Mouse (Mus musculus) forebrain, embryonic 14.5 days (tissue): ENCODE results near the gene Arid1b. TPM values are rescaled to one million over a fixed set of nuclear protein-coding genes. Genes with fewer than 3 reads are reported as not detected.

ENCODE experiments used
- ATAC-seq: fragments of 200-750 bp; cut with Nextera tagmentation; 2 replicates; pipeline ENCODE4 v1.8.0; 2017; ENCODE audit warnings: mild to moderate bottlenecking, moderate library complexity
- DNase-seq: peaks from one replicate; pipeline ENCODE4 v3.0.0-alpha.2; 2015; ENCODE audit warnings: low spot score
- H3K27ac ChIP-seq: fragments of 300-500 bp; sonication (generic); 2 replicates; pipeline ENCODE4 v1.5.1; 2014; ENCODE audit warnings: low read depth, mild to moderate bottlenecking, control low read depth, low read length, moderate library complexity
- H3K27me3 ChIP-seq: fragments of 300-500 bp; sonication (generic); replicated peaks from 2 replicates; pipeline ENCODE4 v1.6.1; 2014; ENCODE audit warnings: low read length, control low read depth, mixed read lengths; ENCODE audit not compliant: control insufficient read depth, insufficient read depth
- H3K36me3 ChIP-seq: fragments of 300-500 bp; sonication (generic); 2 replicates; pipeline ENCODE4 v1.6.1; 2014; ENCODE audit warnings: low read length, control low read depth; ENCODE audit not compliant: control insufficient read depth, insufficient read depth
- H3K4me1 ChIP-seq: fragments of 300-500 bp; sonication (generic); 2 replicates; pipeline ENCODE4 v1.6.1; 2014; ENCODE audit warnings: antibody characterized with exemption, low read length, control low read depth; ENCODE audit not compliant: control insufficient read depth, insufficient read depth
- H3K4me2 ChIP-seq: fragments of 300-500 bp; sonication (generic); 2 replicates; pipeline ENCODE4 v1.6.1; 2014; ENCODE audit warnings: mild to moderate bottlenecking, control low read depth, low read length
- H3K4me3 ChIP-seq: fragments of 300-500 bp; sonication (generic); 2 replicates; pipeline ENCODE4 v1.5.1; 2014; ENCODE audit warnings: low read depth, low read length, control low read depth
- H3K9ac ChIP-seq: fragments of 300-500 bp; sonication (generic); 2 replicates; pipeline ENCODE4 v1.6.1; 2014; ENCODE audit warnings: mild to moderate bottlenecking, low read length, control low read depth, moderate library complexity
- H3K9me3 ChIP-seq: fragments of 300-500 bp; sonication (generic); replicated peaks from 2 replicates; pipeline ENCODE4 v1.6.1; 2016; ENCODE audit warnings: low read length, control low read depth, mixed read lengths; ENCODE audit not compliant: control insufficient read depth
- WGBS: fragments of 180-500 bp; shearing (Covaris S2); extraction: QIAGEN DNeasy Blood & Tissue Kit; methylation state at CpG from one replicate; pipeline ENCODE4 v1.1.7; 2014; 5-methylcytosine and 5-hydroxymethylcytosine counted together
- polyA plus RNA-seq: library from polyadenylated mRNA; unstranded; fragments of >200 nt; fragmentation: Nextera tagmentation; extraction: Ambion mirVana; gene quantifications from 2 replicates; pipeline ENCODE4 v1.2.1, GENCODE M21; 2014

Gene Arid1b
- polyA plus RNA-seq, 1 experiment from 2014 or later, result 11.1 TPM

DNA sequence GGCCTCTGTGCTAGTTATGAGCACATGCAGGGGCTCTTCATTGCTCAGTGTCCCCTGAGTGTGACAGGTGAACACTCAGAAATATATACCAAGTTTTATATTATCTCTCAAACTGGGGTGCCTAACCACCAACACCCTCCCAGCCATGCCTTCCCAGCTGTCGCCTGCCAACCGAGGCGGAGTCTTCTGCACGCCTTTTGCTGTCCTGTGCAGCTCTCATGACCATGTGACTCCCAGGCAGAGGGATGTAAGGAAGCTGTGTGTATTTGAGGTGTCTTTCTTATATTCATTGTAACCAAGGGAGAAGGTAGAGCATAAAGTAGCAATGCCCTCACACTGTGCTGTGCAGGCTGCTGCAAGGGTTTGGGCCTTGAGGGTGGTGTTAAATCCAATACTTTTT, 268.7 kb downstream of the Arid1b start:
- WGBS, result 74% methylated on average over 4 of the region's 4 CpGs
- H3K4me1 ChIP-seq, result peaks cover 17% of the 10 kb centered on the region
- H3K36me3 ChIP-seq, result peaks cover 10% of the 10 kb centered on the region; the same call in 1 of the 2 replicates
- H3K9ac ChIP-seq, result no peak overlapping the region
- ATAC-seq (no peak), DNase-seq (no peak)
- no peaks in the 10 kb centered on the region for H3K9me3 ChIP-seq
- H3K4me2 ChIP-seq, result no peak overlapping the region
- H3K27ac ChIP-seq, result no peak overlapping the region
- no peak overlapping the region for H3K4me3 ChIP-seq
- no peaks in the 10 kb centered on the region for H3K27me3 ChIP-seq

GRCm38 (mm10) chr17:5264783-5265182, 270.7 kb downstream of the Arid1b start:
- ATAC-seq (no peak), DNase-seq (no peak)
- Histone ChIP-seq H3K9me3 (no peaks in the 10 kb centered on the region), H3K9ac (no peak overlapping the region), H3K4me2 (no peak overlapping the region), H3K36me3 (peaks cover 10% of the 10 kb centered on the region; the same call in 1 of the 2 replicates), H3K4me1 (peaks cover 18% of the 10 kb centered on the region), H3K27ac (no peak overlapping the region), H3K4me3 (no peak overlapping the region), H3K27me3 (no peaks in the 10 kb centered on the region)
- WGBS, result 82% methylated on average over 3 of the region's 3 CpGs

DNA sequence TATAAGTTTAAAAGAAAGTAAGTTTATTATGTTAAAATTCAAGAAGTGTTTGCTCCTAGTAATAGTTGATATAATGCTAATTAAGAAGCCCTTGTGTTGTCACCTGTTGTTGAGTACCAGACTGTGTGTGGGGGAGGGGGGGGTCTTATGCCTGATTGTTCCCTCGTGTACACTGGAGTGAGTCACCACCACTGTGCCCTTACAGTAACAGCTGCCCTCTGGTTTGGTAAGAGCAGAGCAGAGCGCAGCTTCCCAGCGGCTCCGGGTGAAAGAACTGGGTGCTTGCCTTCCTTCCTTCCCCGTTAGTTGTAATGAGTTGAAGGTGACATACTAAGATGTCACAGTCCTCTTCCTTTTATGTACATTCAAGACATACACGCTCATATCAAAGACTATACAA, 271.5 kb downstream of the Arid1b start:
- Histone ChIP-seq H3K4me2 (no peak overlapping the region), H3K36me3 (peaks cover 10% of the 10 kb centered on the region; the same call in 1 of the 2 replicates), H3K27me3 (no peaks in the 10 kb centered on the region), H3K4me1 (peaks cover 18% of the 10 kb centered on the region), H3K27ac (no peak overlapping the region), H3K9ac (no peak overlapping the region), H3K9me3 (no peaks in the 10 kb centered on the region), H3K4me3 (no peak overlapping the region)
- WGBS, result 86% methylated on average over 6 of the region's 6 CpGs
- ATAC-seq, result no peak
- DNase-seq, result no peak

DNA sequence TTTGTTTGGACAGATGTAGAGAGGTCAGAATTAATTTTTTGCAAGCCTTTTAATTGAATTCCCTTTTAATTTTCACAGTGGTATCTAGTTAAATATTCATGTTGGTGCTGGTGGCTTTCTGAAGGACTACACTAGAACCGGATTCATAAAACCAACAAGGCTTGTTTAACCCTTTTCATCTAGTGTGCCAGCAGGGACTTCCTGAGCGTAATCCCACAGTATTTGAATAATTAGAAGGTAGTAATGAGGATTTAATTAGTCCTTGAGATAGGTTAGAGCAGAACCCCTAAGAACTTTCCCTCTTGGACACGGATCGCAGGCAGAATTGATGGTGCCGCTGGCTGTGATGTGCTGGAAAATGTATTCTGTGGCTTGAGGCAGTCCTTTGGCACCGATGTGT, 273.6 kb downstream of the Arid1b start:
- no peak overlapping the region for H3K9ac ChIP-seq
- H3K27me3 ChIP-seq, result no peaks in the 10 kb centered on the region
- H3K36me3 ChIP-seq, result peaks cover 10% of the 10 kb centered on the region; the same call in 1 of the 2 replicates
- DNase-seq, result peak; percentile 34
- WGBS, result 17% methylated on average over 6 of the region's 6 CpGs
- H3K4me3 ChIP-seq, result no peak overlapping the region
- H3K9me3 ChIP-seq, result no peaks in the 10 kb centered on the region
- H3K4me2 ChIP-seq, result no peak overlapping the region
- no peak for ATAC-seq
- peaks cover 15% of the 10 kb centered on the region for H3K4me1 ChIP-seq
- no peak overlapping the region for H3K27ac ChIP-seq

GRCm38 (mm10) chr17:5269302-5269701, 275.2 kb downstream of the Arid1b start:
- 86% methylated on average over 10 of the region's 10 CpGs for WGBS
- H3K27ac ChIP-seq, result no peak overlapping the region
- H3K4me2 ChIP-seq, result no peak overlapping the region
- DNase-seq, result no peak
- H3K9ac ChIP-seq, result no peak overlapping the region
- H3K36me3 ChIP-seq, result peaks cover 5% of the 10 kb centered on the region; the same call in 1 of the 2 replicates
- no peaks in the 10 kb centered on the region for H3K27me3 ChIP-seq
- H3K9me3 ChIP-seq, result no peaks in the 10 kb centered on the region
- ATAC-seq, result no peak
- peaks cover 22% of the 10 kb centered on the region for H3K4me1 ChIP-seq
- no peak overlapping the region for H3K4me3 ChIP-seq

DNA sequence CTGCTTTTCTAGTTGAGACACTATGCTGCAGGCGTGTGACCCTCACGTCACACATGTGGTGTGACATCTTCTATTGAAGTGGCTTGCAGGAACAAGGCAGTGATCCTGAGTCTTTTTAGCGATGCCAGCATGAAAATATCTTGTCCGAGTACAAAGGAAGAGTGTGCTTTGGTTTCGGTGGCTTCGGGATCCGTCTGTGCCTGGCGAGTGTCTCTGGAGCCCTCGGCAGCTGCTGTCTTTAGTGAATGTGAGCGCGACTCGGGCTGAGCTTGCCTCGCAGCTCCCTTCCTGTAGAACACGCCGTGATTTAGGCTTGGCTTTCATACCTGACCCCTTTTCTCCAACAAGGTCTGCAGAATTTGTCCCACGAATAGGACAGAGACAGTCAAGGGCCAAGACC, 275.6 kb downstream of the Arid1b start:
- Histone ChIP-seq H3K9ac (no peak overlapping the region), H3K9me3 (no peaks in the 10 kb centered on the region), H3K4me2 (no peak overlapping the region), H3K4me1 (peaks cover 22% of the 10 kb centered on the region), H3K4me3 (no peak overlapping the region), H3K27me3 (no peaks in the 10 kb centered on the region), H3K27ac (no peak overlapping the region), H3K36me3 (0 out of 2 replicates have a peak, but pooled peaks cover 4% of the 10 kb centered on the region)
- ATAC-seq (no peak), DNase-seq (peak; percentile 19)
- WGBS, result 83% methylated on average over 16 of the region's 16 CpGs

GRCm38 (mm10) chr17:5270823-5271222, 276.7 kb downstream of the Arid1b start:
- DNase-seq, result no peak
- no peaks in the 10 kb centered on the region for H3K27me3 ChIP-seq
- peaks cover 22% of the 10 kb centered on the region for H3K4me1 ChIP-seq
- H3K4me3 ChIP-seq, result no peak overlapping the region
- H3K9me3 ChIP-seq, result no peaks in the 10 kb centered on the region
- H3K36me3 ChIP-seq, result 0 out of 2 replicates have a peak, but pooled peaks cover 1% of the 10 kb centered on the region
- no peak overlapping the region for H3K4me2 ChIP-seq
- H3K27ac ChIP-seq, result no peak overlapping the region
- no peak overlapping the region for H3K9ac ChIP-seq
- 43% methylated on average over 6 of the region's 6 CpGs for WGBS
- peak; percentile 45; the same call in 1 of the 2 replicates for ATAC-seq

DNA sequence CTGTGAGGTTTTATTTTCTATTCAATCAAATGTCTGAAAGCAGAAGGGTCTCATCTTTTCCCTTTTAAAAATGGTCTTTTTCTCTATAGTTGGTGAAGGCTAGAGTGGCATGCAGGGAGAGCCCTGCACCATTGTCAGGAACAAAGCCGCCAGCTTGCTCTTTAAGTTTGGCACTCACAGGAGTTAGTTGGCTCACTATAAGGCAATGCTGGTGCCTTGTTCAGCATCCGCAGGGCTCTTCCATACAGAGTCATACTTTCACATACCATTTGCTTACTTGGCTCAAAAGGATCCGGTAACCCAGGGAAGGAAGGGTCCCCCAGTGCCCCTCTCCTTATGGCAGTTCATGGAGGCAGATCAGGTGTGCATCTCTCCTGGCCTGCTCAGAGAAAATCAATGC, 279.0 kb downstream of the Arid1b start:
- Histone ChIP-seq H3K4me1 (peaks cover 15% of the 10 kb centered on the region), H3K9ac (no peak overlapping the region), H3K27me3 (no peaks in the 10 kb centered on the region), H3K4me3 (no peak overlapping the region), H3K9me3 (no peaks in the 10 kb centered on the region), H3K4me2 (no peak overlapping the region), H3K27ac (peak overlapping the region; percentile 6; the same call in 1 of the 2 replicates), H3K36me3 (no peaks in the 10 kb centered on the region)
- DNase-seq (peak; percentile 57), ATAC-seq (peak; percentile 53; the same call in 1 of the 2 replicates)
- WGBS, result 60% methylated on average over 3 of the region's 3 CpGs

GRCm38 (mm10) chr17:5273685-5274084, 279.6 kb downstream of the Arid1b start:
- Histone ChIP-seq H3K27me3 (no peaks in the 10 kb centered on the region), H3K4me1 (peaks cover 15% of the 10 kb centered on the region), H3K27ac (no peak overlapping the region; the same call in 1 of the 2 replicates), H3K4me2 (no peak overlapping the region), H3K9me3 (no peaks in the 10 kb centered on the region), H3K36me3 (no peaks in the 10 kb centered on the region), H3K4me3 (no peak overlapping the region), H3K9ac (no peak overlapping the region)
- DNase-seq (peak; percentile 69), ATAC-seq (peak; percentile 41)
- 42% methylated on average over 3 of the region's 3 CpGs for WGBS
